Mouse (Mus musculus): ENCODE results near the gene Stk39.

DNA sequence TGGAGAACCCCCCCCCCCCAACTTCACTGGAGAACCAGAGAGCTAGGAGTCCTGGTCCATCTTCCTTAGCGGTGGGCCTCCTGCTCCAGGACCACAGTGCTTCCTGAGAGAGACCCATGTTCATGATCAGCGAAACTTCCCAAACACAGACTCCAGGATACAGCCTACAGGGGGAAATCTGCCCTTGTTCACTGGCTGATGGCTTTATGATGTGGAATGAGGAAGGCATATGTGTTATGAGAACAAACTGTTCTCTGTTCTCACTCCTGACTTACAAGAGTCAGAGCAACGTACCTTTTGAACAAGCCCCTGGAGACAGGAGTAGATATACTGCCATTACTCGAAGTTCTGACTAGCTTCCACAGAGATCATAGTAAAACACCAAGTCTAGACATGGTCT, 42.6 kb downstream of the Stk39 start:
- TF ChIP-seq CTCF (IDR thresholded peaks at IDR 0.05; ENCODE audit: insufficient read depth, low read length) (no peak), POLR2A (IDR thresholded peaks at IDR 0.05; ENCODE audit: borderline replicate concordance, extremely low read depth, low read depth, low read length) (no peak)

All from lung, adult 2 months (tissue).